Mouse (Mus musculus): ENCODE measurements at regions not wholly inside any gene's neighbourhood (a gene's known extent, or its start where the extent isn't known, plus 50 kb on each side); places are given as distances from the start of the nearest gene placed in this dataset.

DNA sequence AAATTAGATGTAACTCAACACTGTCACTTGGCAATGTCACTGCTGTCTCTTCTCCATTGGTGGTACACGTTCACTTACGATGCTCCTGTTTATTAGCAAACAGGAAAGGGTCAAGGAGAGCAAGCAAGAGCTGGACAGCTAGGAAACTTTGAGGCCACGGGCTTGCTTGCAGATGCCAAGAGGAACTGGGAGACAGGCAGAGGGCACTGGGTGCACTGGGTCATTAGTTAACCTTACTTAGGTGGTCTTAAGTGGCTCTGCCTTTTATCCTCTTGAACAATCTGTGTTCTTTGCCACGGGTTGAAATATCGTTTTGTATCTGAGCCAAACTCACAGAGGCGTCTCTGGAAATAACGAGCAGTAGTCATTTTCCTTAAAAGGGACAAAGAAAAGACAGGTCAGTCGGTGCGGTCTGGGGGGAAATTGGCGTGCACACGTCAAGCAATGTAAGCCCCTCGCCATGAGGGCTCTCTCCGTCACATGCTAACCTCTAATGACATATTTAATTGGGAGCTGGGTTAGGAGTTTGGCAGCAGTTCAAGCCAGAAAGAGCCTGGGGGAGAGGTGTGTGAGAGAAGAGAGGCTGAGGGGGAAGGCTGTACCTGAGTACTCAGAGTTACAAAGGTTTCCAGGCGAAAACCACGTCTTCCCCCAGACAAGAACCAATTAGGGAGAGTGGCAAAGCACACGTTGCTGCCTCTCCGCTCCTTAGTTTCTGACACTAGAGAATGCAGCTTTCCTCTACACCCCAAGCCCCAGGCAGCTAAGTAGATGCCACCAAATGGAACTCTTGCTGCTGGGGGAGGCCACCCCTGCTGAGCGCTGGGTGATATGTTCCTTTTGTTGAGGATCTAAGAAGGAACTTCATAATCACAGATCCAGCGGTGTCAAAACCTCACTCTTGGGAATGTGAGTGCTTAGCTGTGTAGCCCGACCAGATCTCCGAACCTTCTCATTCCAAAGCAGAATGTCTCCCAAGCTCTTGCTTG, 140.0 kb upstream of the Tut7 start:
- H3K4me3 ChIP-seq (replicated peaks in 1 of 3; ENCODE audit: low read depth in 2 of 3, low read length in 2 of 3, poor library complexity in 1 of 3), result no peak overlapping the region
- H3K9ac ChIP-seq (ENCODE audit: insufficient read depth, low read depth), result no peak overlapping the region
- H3K27ac ChIP-seq (ENCODE audit: insufficient read depth, low read depth), result no peak overlapping the region
- dilution Hi-C loops (cut with MboI; ENCODE audit: extremely low pct_ligation_motif_present, extremely low pct_unique_long_range_greater_than_20kb, low sequenced_read_pairs) (no loop called here), in situ Hi-C loops (cut with MboI; ENCODE audit: low pct_ligation_motif_present, low pct_unique_long_range_greater_than_20kb, low sequenced_read_pairs) (no loop called here)
- no peak for DNase-seq (ENCODE audit: extremely low read depth)
- no peak for TF ChIP-seq KAT2A (IDR thresholded peaks at IDR 0.05; ENCODE audit: insufficient replicate concordance, low read length)
- TF ChIP-seq EP300 (IDR thresholded peaks at IDR 0.05; ENCODE audit: low read length), result no peak
- TF ChIP-seq ZNF384 (IDR thresholded peaks at IDR 0.05; ENCODE audit: low read depth, low read length), result no peak
- no peak for TF ChIP-seq PAX5 (IDR thresholded peaks at IDR 0.05; ENCODE audit: low read length)
- no peak for TF ChIP-seq ZC3H11A (IDR thresholded peaks at IDR 0.05; ENCODE audit: low read depth, low read length)
- no peak for TF ChIP-seq ZKSCAN1 (IDR thresholded peaks at IDR 0.05; ENCODE audit: borderline replicate concordance, low read depth, low read length)
- no peak for TF ChIP-seq MAFK (IDR thresholded peaks at IDR 0.05; ENCODE audit: insufficient replicate concordance, low read length)
- TF ChIP-seq USF1 (IDR thresholded peaks at IDR 0.05; ENCODE audit: low read depth, low read length), result no peak
- no peak for TF ChIP-seq JUN (IDR thresholded peaks at IDR 0.05; ENCODE audit: insufficient read depth, low read depth, low read length)
- no peak for TF ChIP-seq CHD1 (IDR thresholded peaks at IDR 0.05; ENCODE audit: low read depth, low read length)
- TF ChIP-seq GABPA (IDR thresholded peaks at IDR 0.05; ENCODE audit: insufficient replicate concordance, low read depth, low read length), result no peak
- no peak for TF ChIP-seq MAZ (IDR thresholded peaks at IDR 0.05; ENCODE audit: low read depth, low read length)
- no peak for TF ChIP-seq E2F4 (IDR thresholded peaks at IDR 0.05; ENCODE audit: insufficient replicate concordance, low read depth, low read length)
- TF ChIP-seq ETS1 (conservative IDR thresholded peaks at IDR 0.05; ENCODE audit: low read depth, low read length), result no peak
- no peak for TF ChIP-seq HCFC1 (IDR thresholded peaks at IDR 0.05; ENCODE audit: low read depth, low read length)
- H3K36me3 ChIP-seq (replicated peaks in 1 of 2; ENCODE audit: control insufficient read depth in 1 of 2, insufficient read depth in 1 of 2, low read length in 1 of 2), result no peaks in the 10 kb centered on the region
- no peaks in the 10 kb centered on the region for H3K79me2 ChIP-seq (replicated peaks; ENCODE audit: control insufficient read depth, extremely low read depth, insufficient read depth, poor library complexity, severe bottlenecking)
- no peaks in the 10 kb centered on the region for H3K27me3 ChIP-seq (replicated peaks)
- no peak overlapping the region for H3K4me2 ChIP-seq (ENCODE audit: insufficient read depth, low read depth, poor library complexity, severe bottlenecking)
- H3K4me1 ChIP-seq (ENCODE audit: control insufficient read depth in 1 of 2, insufficient read depth in 2 of 2), result no peaks in the 10 kb centered on the region
- peaks cover 71% of the 10 kb centered on the region for H3K9me3 ChIP-seq (replicated peaks; ENCODE audit: low read length)

DNA sequence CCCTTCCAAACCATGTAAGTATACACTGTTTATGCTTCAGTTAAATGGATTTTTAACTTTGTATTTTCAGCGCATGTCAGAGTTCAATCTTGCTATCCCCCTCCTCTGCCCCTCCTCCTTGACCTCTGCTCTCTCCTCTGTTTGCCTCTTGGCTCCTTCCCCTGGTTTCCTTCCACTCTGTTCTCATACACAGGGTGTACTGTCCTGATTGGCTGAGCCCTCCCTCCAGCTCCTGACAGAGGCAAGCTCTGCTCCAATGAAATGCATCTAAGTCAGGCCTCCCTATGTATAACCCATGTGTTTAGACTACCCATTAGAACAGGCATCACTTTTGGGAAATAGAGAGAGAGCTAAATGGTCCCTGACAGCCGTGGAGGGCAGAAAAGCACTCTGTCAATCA, 133.5 kb upstream of the Tut7 start:
- in situ Hi-C loops (cut with MboI; ENCODE audit: low pct_ligation_motif_present, low pct_unique_long_range_greater_than_20kb, low sequenced_read_pairs), result no loop called here
- H3K27ac ChIP-seq (ENCODE audit: insufficient read depth, low read depth), result no peak overlapping the region
- no peak overlapping the region for H3K9ac ChIP-seq (ENCODE audit: insufficient read depth, low read depth)
- H3K4me2 ChIP-seq (ENCODE audit: insufficient read depth, low read depth, poor library complexity, severe bottlenecking), result no peak overlapping the region
- DNase-seq (ENCODE audit: extremely low read depth), result no peak
- H3K27me3 ChIP-seq (replicated peaks), result no peaks in the 10 kb centered on the region
- H3K9me3 ChIP-seq (replicated peaks; ENCODE audit: low read length), result peaks cover 64% of the 10 kb centered on the region
- no peaks in the 10 kb centered on the region for H3K79me2 ChIP-seq (replicated peaks; ENCODE audit: control insufficient read depth, extremely low read depth, insufficient read depth, poor library complexity, severe bottlenecking)
- no peak for TF ChIP-seq MAX (IDR thresholded peaks at IDR 0.05; ENCODE audit: low read length)
- H3K4me1 ChIP-seq (ENCODE audit: control insufficient read depth in 1 of 2, insufficient read depth in 2 of 2), result no peaks in the 10 kb centered on the region
- H3K36me3 ChIP-seq (replicated peaks in 1 of 2; ENCODE audit: control insufficient read depth in 1 of 2, insufficient read depth in 1 of 2, low read length in 1 of 2), result no peaks in the 10 kb centered on the region
- H3K4me3 ChIP-seq (replicated peaks in 1 of 3; ENCODE audit: low read depth in 2 of 3, low read length in 2 of 3, poor library complexity in 1 of 3), result no peak overlapping the region
- dilution Hi-C loops (cut with MboI; ENCODE audit: extremely low pct_ligation_motif_present, extremely low pct_unique_long_range_greater_than_20kb, low sequenced_read_pairs), result no loop called here

All from CH12.LX (cell line).